Mouse (Mus musculus) layer of hippocampus, adult 9-10 months (tissue): Measurements from ENCODE around the gene Map3k13.
"Not testable (repeated sequence)": the region's sequence is repeated elsewhere in the genome, so short reads cannot be mapped to it uniquely, and the experiment has no call there.

ENCODE experiments used
- DNase-seq: peaks from one replicate; pipeline ENCODE4 v3.0.0; 2022; ENCODE audit warnings: low spot score

Map3k13 gene

DNA sequence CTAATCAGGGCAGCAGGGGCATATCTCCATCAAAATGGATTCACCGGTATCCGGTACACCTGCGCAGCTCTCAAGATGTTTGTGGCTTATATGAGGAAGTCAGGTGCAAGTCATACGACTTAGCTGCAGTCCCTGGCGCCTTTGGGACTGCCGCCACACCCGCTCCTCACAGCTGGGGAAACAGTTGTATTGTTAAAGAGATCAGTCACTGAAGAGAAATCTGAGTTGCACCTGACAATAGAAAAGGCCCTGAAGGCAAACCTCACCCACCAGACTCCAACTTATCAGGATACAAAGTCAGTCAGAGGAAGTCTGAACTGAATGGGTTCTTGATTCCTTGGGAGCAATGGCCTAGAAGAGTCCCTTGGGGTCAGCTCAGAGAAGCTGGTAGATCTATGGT is 13.6 kb downstream of the Map3k13 start:
- DNase-seq: not testable (repeated sequence)

DNA sequence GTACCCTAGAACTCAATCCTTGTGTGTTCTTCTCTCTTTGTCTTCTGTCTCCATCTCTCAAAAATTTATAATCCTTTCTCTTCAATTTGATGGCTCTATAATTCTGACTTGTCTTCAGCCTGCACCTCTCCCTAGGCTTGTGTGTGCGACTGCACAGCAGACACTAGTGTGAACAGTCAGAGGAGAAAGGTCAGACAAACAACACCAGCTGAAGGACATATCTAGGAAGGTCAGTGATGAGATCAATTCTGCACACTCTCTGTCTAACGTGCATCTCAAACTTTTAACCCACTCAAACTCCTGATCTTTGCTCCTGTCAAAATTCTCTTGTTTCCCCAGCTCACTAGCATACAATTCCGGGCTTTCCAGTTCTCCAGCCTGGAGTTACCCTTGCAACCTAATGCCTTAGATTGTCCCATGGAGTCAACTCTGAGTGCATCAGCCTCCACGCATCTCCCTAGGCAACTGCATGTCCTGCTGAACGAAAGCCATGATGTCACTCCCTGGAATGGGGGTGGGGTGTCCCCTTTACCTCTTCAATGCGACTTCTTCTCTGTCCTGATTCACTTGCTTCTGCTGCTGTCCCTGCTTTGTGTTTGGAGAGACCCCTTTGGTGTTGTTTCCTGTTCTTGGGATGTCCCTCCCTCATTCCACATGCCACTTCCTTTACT is 19.2 kb downstream of the Map3k13 start:
- DNase-seq: no peak

- peak; percentile 43 for DNase-seq
Measured at GRCm38 (mm10) chr16:21814861-21815668, 20.9 kb downstream of the Map3k13 start.

GRCm38 (mm10) chr16:21815669-21816010 is 21.5 kb downstream of the Map3k13 start:
- DNase-seq: no peak

DNA sequence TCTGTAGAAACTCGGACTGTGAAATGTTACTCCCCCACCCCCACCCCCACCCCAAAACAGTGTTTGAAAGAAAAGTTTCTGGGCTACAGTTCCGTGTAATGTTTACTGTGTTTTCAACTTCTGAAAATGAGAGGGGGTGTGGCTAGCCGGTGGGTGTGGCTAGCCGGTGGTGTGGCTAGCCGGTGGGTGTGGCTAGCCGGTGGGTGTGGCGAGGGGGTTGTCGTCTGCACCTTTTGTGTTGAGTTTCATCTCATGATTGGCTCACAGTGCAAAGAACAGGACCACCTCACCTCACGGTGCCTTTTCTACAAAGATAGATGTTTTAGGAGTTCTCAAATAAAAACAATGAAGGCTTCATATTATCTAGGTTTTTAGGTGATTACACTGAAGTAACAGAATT is 24.0 kb downstream of the Map3k13 start:
- no peak for DNase-seq

GRCm38 (mm10) chr16:21818629-21819028 is 24.5 kb downstream of the Map3k13 start:
- DNase-seq: no peak

DNA sequence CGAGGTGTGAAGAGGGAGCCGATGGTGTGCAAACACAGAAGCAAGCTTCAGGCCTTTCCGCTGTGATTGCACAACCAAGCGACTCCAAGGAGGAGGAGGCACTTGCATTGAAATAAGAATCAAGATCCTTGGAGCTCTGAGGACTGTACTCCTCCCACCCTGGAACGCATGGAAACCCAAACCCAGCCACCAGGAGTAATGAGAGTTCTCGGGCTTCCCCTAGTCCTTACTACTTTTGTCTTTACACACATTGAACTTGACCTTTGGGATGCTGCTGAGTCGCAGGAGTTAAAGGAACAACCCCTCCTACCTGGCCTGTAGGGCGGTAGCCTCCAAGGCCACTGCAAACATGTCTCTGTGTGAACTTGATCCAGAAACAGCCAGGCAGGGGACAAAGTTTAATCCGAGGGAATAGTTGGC is 31.5 kb downstream of the Map3k13 start:
- DNase-seq: no peak

GRCm38 (mm10) chr16:21827153-21827552 is 33.0 kb downstream of the Map3k13 start:
- no peak for DNase-seq

GRCm38 (mm10) chr16:21827581-21827980 is 33.4 kb downstream of the Map3k13 start:
- DNase-seq: no peak

GRCm38 (mm10) chr16:21829711-21830110 is 35.6 kb downstream of the Map3k13 start:
- DNase-seq: no peak

DNA sequence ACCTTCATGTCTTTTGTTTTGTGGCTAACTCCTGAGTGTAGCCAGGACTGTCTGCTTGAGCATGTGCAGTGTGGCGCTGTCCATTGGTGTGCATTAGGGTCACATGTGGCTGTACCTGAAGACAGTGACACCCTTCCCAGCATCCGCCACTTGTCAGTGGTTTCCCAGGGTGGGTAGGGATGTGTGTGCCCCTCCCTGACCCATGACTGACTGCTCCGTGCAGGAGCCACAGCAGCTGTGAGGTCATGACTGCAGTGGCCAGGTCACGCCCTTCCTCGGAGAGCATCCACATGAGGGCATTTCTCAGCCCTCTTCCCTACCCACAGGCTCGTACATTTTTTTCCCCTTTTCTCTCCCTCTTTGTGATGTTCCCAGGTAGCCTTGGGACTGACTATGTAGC is 36.6 kb downstream of the Map3k13 start:
- no peak for DNase-seq

DNA sequence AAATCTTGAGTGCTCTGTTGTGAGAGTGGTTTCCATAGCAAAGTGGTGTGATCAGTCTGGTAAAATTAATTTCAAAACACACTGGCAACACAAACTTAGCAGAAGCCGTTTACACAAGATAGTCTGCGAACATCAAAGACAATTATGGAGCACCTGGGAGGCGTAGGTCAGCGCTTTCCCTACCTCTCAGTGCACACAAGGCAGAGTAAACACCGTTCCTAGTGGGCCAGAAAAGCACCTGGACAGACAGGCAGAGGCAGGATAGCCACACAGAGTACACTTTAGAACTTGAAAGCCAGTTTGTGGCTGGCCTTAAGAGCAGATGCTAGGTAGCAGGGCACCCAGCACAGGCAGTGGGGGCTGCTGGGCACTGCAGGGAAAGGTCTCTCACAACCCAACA is 37.6 kb downstream of the Map3k13 start:
- DNase-seq: no peak

DNA sequence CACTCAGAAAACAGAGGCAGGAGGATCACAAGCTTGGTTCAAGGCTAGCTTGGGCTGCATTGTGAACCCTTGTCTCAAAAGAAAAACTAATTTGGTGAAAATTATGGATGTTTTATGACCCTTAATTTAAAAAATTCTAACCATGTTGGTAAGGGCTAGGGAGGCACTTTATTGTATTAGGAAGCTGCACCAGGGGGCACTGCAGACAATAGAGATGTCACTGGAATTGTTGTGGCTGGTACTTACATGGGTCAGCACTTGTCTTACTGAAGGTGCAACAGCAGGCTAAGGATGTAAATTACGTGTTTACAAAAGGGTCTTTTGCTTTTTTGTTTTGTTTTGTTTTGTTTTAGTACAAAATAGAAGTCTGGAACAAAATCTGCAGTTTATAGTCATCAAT is 39.3 kb downstream of the Map3k13 start:
- DNase-seq: no peak

GRCm38 (mm10) chr16:21833970-21834369 is 39.8 kb downstream of the Map3k13 start:
- no peak for DNase-seq

DNA sequence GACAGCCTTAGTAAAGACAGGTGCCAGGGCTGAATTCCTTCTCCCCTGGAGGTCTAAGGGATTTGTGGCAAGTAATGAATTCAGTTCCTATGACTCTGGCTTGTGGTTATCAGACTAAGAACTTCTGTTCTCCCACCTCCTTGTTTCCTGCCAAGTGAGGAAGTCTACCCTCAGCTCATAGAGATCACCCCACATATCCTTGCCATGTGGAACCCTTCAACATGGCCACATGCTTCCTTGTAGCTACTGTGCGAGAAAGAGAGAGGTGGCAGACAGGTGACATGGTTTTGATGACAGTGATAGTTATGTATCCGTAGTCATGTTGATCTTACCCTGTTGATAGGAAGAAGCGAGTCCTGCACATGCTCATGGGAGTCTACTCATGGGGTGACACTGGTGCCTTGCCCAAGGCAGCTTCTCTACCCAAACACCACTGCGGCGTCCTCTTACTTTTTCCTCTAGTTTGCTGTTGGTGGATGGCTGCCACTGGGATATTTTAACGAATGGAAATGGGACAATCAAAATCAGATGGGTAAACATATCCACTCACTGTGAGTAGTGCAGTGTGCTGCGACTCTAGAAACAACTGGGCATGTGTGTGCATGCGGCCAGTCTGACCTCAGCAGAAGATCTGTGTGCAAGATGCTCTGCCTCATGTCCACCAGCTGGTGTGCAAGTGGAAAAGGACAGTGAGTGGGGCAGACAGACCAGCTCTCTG is 40.9 kb downstream of the Map3k13 start:
- DNase-seq: no peak

- no peak for DNase-seq
Measured at GRCm38 (mm10) chr16:21835584-21835931, 41.4 kb downstream of the Map3k13 start.

DNA sequence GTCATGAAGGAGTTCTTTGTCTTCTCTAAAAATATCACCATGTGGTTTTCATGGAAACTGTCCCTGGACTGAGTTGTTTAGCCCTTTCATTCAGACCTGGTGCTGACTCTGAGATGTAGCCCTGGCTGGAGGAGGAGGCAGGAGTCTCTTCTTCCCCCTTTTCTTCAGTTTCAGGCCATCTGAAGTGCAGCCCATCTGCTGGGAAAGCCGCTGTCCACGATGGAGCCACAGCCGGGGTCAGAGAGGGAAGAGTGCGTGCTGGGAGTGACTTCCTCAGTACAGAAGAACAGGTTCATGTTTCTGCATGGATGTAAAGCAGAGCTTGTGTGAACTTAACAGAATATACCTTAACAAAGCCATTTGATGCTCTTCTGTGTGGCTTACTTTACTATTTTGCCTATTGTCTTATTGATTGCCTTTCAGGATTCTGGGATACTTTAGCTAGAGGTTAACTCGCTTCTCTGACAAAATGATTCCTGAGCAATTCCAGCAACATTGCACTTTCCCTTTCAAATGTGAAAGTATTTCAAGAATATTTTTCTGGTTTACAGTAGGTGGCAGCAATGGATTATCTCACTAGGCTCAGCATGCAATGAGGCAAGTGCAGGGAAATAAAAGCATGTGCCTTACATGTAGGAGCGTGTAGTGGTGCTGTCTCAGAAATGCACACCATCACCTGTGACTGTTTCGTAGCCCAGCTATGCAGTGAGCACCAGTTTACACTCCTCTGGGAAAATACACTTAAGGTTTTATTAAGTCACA is 42.3 kb downstream of the Map3k13 start:
- DNase-seq: no peak

DNA sequence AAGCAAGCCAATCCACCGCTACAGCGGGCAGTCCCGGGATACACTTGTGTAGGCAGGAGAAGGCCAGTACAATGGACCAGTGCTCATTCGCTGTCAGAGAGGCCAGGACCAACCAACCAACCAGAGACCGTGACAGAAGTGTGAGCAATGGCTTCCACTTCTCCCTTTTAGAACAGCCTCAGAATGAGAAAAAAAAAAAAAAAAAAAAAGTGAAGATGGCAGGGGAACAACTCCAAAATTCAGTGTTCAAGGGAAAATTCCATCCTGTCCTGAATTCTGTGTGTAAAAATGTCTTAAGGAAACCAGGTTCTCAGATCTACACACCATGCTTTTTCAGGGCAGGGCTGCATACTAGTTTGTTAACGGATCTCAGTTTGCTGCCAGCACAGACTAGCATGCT is 43.5 kb downstream of the Map3k13 start:
- no peak for DNase-seq

- no peak for DNase-seq
Measured at GRCm38 (mm10) chr16:21845800-21846671, 51.9 kb downstream of the Map3k13 start.

- no peak for DNase-seq
Measured at GRCm38 (mm10) chr16:21848444-21848843, 54.3 kb downstream of the Map3k13 start.

DNA sequence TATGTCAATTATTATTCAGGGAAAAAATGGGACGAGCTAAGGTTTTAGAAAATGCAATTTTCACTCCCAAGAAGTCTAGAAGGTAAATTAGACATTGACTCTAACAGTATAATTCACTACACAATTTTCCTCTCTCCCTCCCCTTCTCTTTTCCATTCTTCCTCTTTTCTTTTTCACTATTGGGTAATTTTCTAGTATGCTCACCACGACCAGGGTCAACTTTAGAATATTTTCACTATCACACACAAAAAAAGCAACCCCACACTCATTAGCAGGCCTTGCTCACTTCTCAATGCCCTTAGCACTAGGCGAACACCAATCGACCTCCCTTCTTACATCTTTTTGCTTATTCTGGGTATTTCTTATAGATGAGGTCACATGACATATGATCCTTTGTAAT is 54.7 kb downstream of the Map3k13 start:
- no peak for DNase-seq
